Mouse (Mus musculus) small intestine, adult 2 months (tissue): ENCODE measurements around the gene Myt1. TPM values are rescaled to one million over a fixed set of nuclear protein-coding genes. Genes with fewer than 3 reads are reported as not detected.

Source experiments
- H3K27ac ChIP-seq: fragments of 200-500 bp; 2 replicates; pipeline ENCODE4 v1.5.1; 2012; ENCODE audit warnings: low read depth, low read length, control low read depth, inconsistent platforms; ENCODE audit not compliant: insufficient read depth
- H3K27me3 ChIP-seq: fragments of 200-500 bp; 2 replicates; pipeline ENCODE4 v1.6.1; 2012; ENCODE audit warnings: mild to moderate bottlenecking, moderate library complexity, low read length, inconsistent platforms; ENCODE audit not compliant: control insufficient read depth, insufficient read depth
- H3K36me3 ChIP-seq: fragments of 200-500 bp; 2 replicates; pipeline ENCODE4 v1.6.1; 2012; ENCODE audit warnings: mild to moderate bottlenecking, low read length, control low read depth, inconsistent platforms; ENCODE audit not compliant: control insufficient read depth, insufficient read depth
- H3K4me1 ChIP-seq: fragments of 200-500 bp; 2 replicates; pipeline ENCODE4 v1.6.1; 2012; ENCODE audit warnings: low read length, inconsistent platforms, mixed read lengths; ENCODE audit not compliant: control insufficient read depth, insufficient read depth, insufficient read length
- H3K4me3 ChIP-seq: fragments of 200-500 bp; 2 replicates; pipeline ENCODE4 v1.5.1; 2012; ENCODE audit warnings: low read depth, mild to moderate bottlenecking, control low read depth, inconsistent platforms, low read length, moderate library complexity
- CTCF ChIP-seq: fragments of 200-500 bp; IDR thresholded peaks from 2 replicates; pipeline ENCODE4 v1.5.1; 2012; ENCODE audit warnings: low read depth, mild to moderate bottlenecking, control low read depth, inconsistent platforms, low read length, moderate library complexity, mixed read lengths; ENCODE audit not compliant: insufficient replicate concordance, insufficient read length; ENCODE audit errors: extremely low read depth
- POLR2A ChIP-seq: fragments of 200-500 bp; IDR thresholded peaks from 2 replicates; pipeline ENCODE4 v1.6.1; 2012; ENCODE audit warnings: low read depth, mild to moderate bottlenecking, control low read depth, inconsistent platforms, low read length, moderate library complexity
- WGBS: fragments of 180-500 bp; shearing (Covaris S2); methylation state at CpG from one replicate; pipeline ENCODE4 v1.1.7; 2018; 5-methylcytosine and 5-hydroxymethylcytosine counted together
- polyA plus RNA-seq: library from polyadenylated mRNA; depleted of rRNA; stranded (reverse); fragments of >200 nt; gene quantifications from 2 replicates; pipeline ENCODE4 v1.2.3, GENCODE M21; 2012

The Myt1 gene
- polyA plus RNA-seq, 1 experiment, result 0.77 TPM

GRCm38 (mm10) chr2:181766672-181767557, 3.8 kb downstream of the Myt1 start:
- no peak overlapping the region for H3K4me3 ChIP-seq
- WGBS, result 40% methylated on average over 14 of the region's 14 CpGs
- H3K27ac ChIP-seq, result no peak overlapping the region
- TF ChIP-seq CTCF, result no peak
- H3K4me1 ChIP-seq, result no peaks in the 10 kb centered on the region
- H3K27me3 ChIP-seq, result no peaks in the 10 kb centered on the region
- no peaks in the 10 kb centered on the region for H3K36me3 ChIP-seq

- H3K4me3 ChIP-seq, result no peak overlapping the region
- no peaks in the 10 kb centered on the region for H3K36me3 ChIP-seq
- no peaks in the 10 kb centered on the region for H3K27me3 ChIP-seq
- TF ChIP-seq POLR2A (no peak), CTCF (no peak)
- H3K4me1 ChIP-seq, result no peaks in the 10 kb centered on the region
- H3K27ac ChIP-seq, result no peak overlapping the region
These were observed 5.3 kb downstream of the Myt1 start for GRCm38 (mm10) chr2:181768451-181768850.

DNA sequence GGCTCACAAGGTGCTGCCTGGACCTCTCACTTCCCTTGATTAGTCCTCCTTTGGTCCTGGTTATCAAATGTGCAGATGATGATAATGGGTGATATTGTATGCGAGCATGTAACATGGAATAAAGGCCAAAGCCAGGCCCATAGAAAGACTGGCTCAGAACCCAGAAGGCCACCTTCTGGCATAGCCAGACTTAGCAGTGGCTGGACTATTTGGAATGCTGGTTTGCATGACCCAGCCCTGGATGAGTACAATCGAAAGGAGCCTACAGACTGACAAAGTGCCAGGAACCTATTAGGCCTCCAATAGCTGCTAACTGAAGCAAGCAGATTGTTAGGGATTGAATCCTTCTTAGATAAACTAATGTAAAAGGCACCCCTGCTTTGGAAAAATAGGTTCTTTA, 6.3 kb downstream of the Myt1 start:
- TF ChIP-seq CTCF, result no peak
- no peak for TF ChIP-seq POLR2A
- Histone ChIP-seq H3K27me3 (no peaks in the 10 kb centered on the region), H3K4me3 (no peak overlapping the region), H3K4me1 (no peaks in the 10 kb centered on the region), H3K27ac (no peak overlapping the region), H3K36me3 (no peaks in the 10 kb centered on the region)
- 80% methylated on average over 2 of the region's 2 CpGs for WGBS

DNA sequence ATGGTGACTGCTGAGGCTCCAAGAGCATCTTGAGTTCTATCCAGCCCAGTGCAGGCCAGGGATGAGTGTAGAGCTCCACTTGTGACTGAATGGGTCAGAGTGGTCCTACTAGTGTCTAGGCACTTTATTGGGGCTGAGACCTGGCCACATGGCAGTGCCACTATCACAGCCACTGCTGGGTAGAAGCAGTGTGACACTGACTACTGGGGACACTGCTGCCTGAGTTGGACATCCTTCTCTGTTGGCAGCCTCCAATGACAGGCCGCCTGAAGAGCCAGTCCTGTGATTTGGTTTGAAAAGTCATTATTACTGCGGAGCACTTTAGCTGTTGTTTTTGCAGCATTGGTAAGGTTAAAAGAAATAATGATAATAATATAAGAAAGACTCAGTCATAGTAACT, 10.1 kb downstream of the Myt1 start:
- Histone ChIP-seq H3K27ac (no peak overlapping the region), H3K4me1 (no peaks in the 10 kb centered on the region), H3K4me3 (no peak overlapping the region), H3K36me3 (no peaks in the 10 kb centered on the region), H3K27me3 (no peaks in the 10 kb centered on the region)
- TF ChIP-seq POLR2A, result no peak
- no peak for TF ChIP-seq CTCF
- 76% methylated on average over 2 of the region's 2 CpGs for WGBS

GRCm38 (mm10) chr2:181775786-181776185, 12.7 kb downstream of the Myt1 start:
- no peaks in the 10 kb centered on the region for H3K27me3 ChIP-seq
- no peak overlapping the region for H3K4me3 ChIP-seq
- no peak for TF ChIP-seq CTCF
- no peak for TF ChIP-seq POLR2A
- H3K36me3 ChIP-seq, result no peaks in the 10 kb centered on the region
- no peak overlapping the region for H3K27ac ChIP-seq
- H3K4me1 ChIP-seq, result no peaks in the 10 kb centered on the region
- WGBS, result 27% methylated on average over 1 of the region's 1 CpGs

DNA sequence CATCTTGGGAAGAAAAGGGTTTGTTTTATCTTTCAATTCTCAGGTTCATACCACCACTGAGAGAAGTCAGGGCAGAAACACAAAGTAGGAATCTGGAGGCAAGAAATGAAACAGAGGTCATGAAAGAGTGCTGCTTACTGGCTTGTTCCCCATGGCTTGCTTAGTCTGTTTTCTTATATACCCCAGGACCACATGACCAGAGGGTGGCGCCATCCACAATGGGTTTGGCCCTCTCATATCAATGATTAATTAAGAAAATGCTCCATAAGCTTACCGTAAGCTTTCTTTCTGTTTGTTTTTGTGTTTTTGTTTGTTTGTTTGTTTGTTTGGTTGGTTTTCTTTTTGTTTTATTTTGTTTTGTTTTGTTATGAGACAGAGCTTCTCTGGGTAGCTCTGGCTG, 14.6 kb downstream of the Myt1 start:
- WGBS, result 37% methylated on average over 2 of the region's 2 CpGs
- Histone ChIP-seq H3K36me3 (no peaks in the 10 kb centered on the region), H3K27me3 (no peaks in the 10 kb centered on the region), H3K4me3 (no peak overlapping the region), H3K4me1 (no peaks in the 10 kb centered on the region), H3K27ac (no peak overlapping the region)
- no peak; the same call in 1 of the 2 replicates for TF ChIP-seq CTCF
- no peak for TF ChIP-seq POLR2A

DNA sequence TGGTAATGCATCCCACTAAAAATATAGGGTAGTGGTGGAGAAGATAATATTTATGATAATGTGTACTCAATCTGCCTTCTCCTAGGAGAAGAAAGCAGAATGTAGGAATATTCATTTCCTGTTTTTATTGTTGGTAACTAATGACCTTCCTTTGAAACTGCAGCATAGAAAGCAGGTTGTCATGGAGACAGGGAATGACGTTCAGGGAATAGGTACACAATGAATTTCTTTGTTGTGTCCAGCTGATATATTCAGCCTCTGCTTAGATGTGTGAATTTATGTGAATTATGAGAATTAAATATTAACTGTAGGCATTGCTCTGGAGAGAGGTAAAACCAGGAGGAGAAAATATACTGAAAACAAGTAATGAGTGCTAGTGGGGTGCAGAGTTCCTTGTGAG, 18.3 kb downstream of the Myt1 start:
- no peak overlapping the region for H3K27ac ChIP-seq
- H3K36me3 ChIP-seq, result no peaks in the 10 kb centered on the region
- H3K27me3 ChIP-seq, result no peaks in the 10 kb centered on the region
- 13% methylated on average over 1 of the region's 1 CpGs for WGBS
- TF ChIP-seq CTCF (no peak), POLR2A (no peak)
- H3K4me3 ChIP-seq, result no peak overlapping the region
- H3K4me1 ChIP-seq, result no peaks in the 10 kb centered on the region
